Mouse (Mus musculus) Patski (cell line): ENCODE results near the gene Glipr2. TPM values are rescaled to one million over a fixed set of nuclear protein-coding genes. Genes with fewer than 3 reads are reported as not detected.

Source experiments
- ATAC-seq: fragments of 100-300 bp; one replicate; pipeline ENCODE4 v1.8.0; 2021
- CTCF ChIA-PET: fragments of 350-600 bp; sonication (Branson Sonifier 250); formaldehyde crosslinking; loops from one replicate; lab custom pipeline; 2022; ENCODE audit warnings: inconsistent platforms; lab: Charles Lee
- POLR2A ChIA-PET: fragments of 350-600 bp; sonication (Branson Sonifier 250); formaldehyde crosslinking; loops from one replicate; lab custom pipeline; 2022; ENCODE audit warnings: antibody characterized with exemption, inconsistent platforms; lab: Charles Lee
- DNase-seq: peaks from one replicate; pipeline ENCODE4 v3.0.0-alpha.2; 2011; ENCODE audit warnings: low read depth, low spot score
- H3K27me3 ChIP-seq: fragments of 371-371 bp; one replicate; pipeline ENCODE4 v1.5.1; 2021
- CTCF ChIP-seq: fragments of 100-300 bp; IDR thresholded peaks from one replicate; pipeline ENCODE4 v1.5.1; 2021
- in situ Hi-C: fragments of 300-500 bp; cut with MboI; formaldehyde crosslinking; loops from 3 replicates; pipeline ENCODE4 v1.11.1; 2018; ENCODE audit warnings: low pct_unique_long_range_greater_than_20kb, mixed read lengths
- polyA plus RNA-seq: library from polyadenylated mRNA; unstranded; gene quantifications from one replicate; pipeline ENCODE4 v1.2.3, GENCODE M21; 2021

Glipr2 gene
- polyA plus RNA-seq, 1 experiment from 2014 or later = 58.5 TPM

DNA sequence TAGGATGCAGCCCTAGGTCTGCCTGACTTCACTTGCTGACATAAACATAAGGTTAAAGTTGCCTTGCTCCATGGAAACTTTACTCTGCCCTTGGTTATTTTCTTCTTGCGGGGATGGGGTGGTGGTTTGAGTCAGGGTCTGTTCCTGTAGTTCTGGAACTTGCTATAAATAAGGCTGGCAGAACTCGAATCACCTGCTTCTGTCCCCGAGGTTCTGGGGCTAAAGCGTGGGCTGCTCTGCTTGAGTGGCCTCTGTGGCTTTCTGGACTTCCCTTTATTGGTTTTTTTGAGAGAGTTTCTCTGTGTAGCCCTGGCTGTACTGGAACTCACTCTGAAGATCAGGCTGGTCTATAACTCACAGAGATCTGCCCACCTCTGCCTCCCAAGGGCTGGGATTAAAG lies 58.9 kb downstream of the Glipr2 start:
- in situ Hi-C loops = no loop called here
- no peaks in the 10 kb centered on the region for H3K27me3 ChIP-seq
- POLR2A ChIA-PET = no interaction called here
- CTCF ChIA-PET = interaction anchor here (0.8 kb wide), 1 partner anchor 10 kb away, joined by 3 read pairs; no protein-coding TSS in a partner anchor
- no peak for ATAC-seq
- TF ChIP-seq CTCF = no peak
- DNase-seq = no peak

DNA sequence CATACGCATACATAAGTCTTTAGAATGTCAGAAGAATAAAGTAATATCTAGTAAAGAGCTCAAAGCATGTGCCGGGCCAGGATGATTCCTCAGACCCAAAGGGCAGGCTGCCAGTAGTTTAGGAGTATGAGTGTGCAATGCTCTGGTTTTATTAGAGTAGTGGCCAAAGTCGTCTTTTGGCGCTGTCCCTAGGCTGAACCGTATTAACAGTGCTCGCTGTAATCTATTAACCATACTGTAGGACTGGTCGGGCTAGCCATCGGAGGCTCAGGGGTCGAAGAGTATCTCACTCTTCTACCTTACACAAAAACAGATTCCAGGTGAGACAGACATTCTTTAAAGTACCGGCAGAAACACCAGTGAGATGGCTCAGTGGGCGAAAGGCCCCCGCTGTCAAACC lies 59.6 kb downstream of the Glipr2 start:
- CTCF ChIA-PET = interaction anchor here (0.8 kb wide), 1 partner anchor 9 kb away, joined by 3 read pairs; no protein-coding TSS in a partner anchor
- DNase-seq (no peak), ATAC-seq (no peak)
- H3K27me3 ChIP-seq = no peaks in the 10 kb centered on the region
- POLR2A ChIA-PET = no interaction called here
- no peak for TF ChIP-seq CTCF
- in situ Hi-C loops = no loop called here

DNA sequence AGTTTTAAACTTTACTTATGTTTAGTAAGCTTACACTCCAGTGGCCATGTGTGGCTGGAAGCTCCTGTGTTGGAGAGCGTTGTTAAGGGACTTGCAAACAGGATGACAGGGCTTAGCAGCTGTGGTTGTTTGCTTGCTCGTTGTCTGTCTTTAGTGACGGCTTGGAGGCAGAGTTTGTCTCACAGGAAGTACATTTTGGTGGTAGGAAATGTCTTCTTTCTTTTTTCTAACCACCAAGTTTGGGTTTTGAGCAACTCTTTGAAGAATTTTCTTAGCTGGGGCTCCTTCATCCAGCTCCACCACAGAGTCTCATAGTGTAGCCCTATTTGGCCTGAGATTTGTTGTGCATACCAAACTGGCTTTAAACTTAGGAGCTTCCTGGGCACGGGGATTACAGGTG lies 65.1 kb downstream of the Glipr2 start:
- in situ Hi-C loops = no loop called here

DNA sequence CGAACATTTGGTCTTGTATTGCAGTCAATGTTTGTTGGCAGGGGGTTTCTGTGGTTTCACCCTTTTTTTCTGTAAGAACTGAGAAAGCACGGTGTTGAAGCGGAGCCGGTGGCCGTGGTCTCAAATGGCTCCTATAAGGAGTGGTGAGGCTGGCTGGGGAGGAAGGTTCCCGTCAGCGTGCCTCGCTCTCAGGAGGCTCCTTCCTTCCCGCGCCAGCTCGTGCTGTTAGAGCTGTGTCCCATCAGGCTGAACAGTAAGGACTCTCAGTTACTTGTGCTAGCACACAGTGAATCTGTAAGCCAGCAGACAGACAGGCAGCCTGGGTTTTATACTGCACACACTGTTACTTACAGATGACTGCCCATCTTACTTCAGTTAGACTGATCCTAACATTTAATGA lies 65.6 kb downstream of the Glipr2 start:
- DNase-seq (no peak), ATAC-seq (no peak)
- ChIA-PET POLR2A (interaction anchor here (0.6 kb wide), 1 partner anchor 30 kb away, joined by 3 read pairs; no protein-coding TSS in a partner anchor), CTCF (interaction anchor here (0.8 kb wide), 1 partner anchor 9 kb away, joined by 3 read pairs; no protein-coding TSS in a partner anchor)
- no peak for TF ChIP-seq CTCF
- in situ Hi-C loops = no loop called here
- no peaks in the 10 kb centered on the region for H3K27me3 ChIP-seq

More for the DNA sequence above, 65.1 kb downstream of the Glipr2 start:
- DNase-seq = no peak
- ATAC-seq = no peak
- TF ChIP-seq CTCF = no peak
- ChIA-PET POLR2A (interaction anchor here (0.6 kb wide), 1 partner anchor 30 kb away, joined by 3 read pairs; no protein-coding TSS in a partner anchor), CTCF (interaction anchor here (0.8 kb wide), 1 partner anchor 8 kb away, joined by 3 read pairs; no protein-coding TSS in a partner anchor)
- no peaks in the 10 kb centered on the region for H3K27me3 ChIP-seq

DNA sequence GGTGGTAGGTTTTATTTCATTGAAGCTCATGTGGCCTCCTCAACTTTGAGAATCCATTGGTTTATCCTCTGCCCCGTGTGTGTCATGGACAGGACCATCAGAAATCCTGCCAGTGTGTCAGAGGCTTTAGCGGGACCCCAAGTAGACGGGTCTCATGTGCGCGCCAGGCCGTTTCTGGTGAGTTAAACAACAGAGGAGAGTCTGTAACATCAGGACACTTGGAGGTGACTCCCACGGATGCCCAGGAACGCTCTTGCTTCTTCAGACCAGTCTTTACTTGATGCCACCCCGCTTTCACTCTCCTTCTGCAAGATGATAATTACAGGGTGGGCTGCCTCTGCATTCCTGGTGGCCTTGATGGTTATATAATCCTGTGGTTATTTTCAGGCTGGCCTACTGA lies 66.5 kb downstream of the Glipr2 start:
- DNase-seq (no peak), ATAC-seq (no peak)
- no peak for TF ChIP-seq CTCF
- no peaks in the 10 kb centered on the region for H3K27me3 ChIP-seq
- in situ Hi-C loops = no loop called here
- ChIA-PET CTCF (no interaction called here), POLR2A (no interaction called here)

DNA sequence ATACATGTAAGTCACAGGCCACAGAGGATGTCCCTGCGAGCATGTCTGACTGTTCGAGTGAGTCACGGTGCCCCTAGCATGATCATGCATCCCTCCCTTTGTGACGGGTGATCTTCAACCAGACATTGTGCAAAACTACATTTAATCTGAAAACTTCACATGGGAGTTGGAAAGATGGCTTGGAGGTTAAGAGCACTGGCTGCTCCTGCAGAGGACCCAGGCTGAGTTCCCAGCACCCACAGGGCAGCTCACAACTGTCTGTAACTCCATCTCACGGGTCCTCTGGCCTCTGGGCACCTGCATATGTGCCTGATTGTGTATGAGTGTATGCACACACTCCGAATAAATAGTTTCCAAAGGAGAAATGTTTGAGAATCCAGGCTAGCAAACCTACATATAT lies 67.0 kb downstream of the Glipr2 start:
- no peak for DNase-seq
- no peak for ATAC-seq
- ChIA-PET POLR2A (no interaction called here), CTCF (no interaction called here)
- H3K27me3 ChIP-seq = no peaks in the 10 kb centered on the region
- in situ Hi-C loops = no loop called here
- no peak for TF ChIP-seq CTCF

DNA sequence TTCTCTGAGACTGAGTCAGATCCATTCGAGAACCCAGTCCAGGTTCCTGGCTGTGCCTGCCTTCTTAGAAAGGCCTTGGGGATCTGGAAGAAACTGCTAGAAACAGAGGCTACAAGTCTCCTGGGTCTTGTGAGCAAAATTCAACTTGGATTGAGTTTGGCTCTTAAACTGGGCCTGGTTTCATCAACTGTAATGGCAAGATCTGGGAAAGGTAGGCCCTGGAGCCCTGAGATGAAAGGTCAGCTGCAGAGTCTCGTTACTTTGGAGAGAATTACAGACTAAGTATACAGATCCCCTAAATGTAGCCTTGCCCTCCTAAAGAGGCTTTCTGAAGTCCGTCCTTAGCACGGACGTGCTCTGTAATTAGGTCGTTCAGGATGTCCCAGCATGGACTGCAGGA lies 68.4 kb downstream of the Glipr2 start:
- POLR2A ChIA-PET = interaction anchor here (0.6 kb wide), 1 partner anchor 12 kb away, joined by 3 read pairs; no protein-coding TSS in a partner anchor
- ATAC-seq (no peak), DNase-seq (no peak)
- CTCF ChIA-PET = interaction anchor here (0.8 to 1.5 kb wide), 3 partner anchors 9 to 104 kb away, joined by 3 to 6 read pairs (median 3); no protein-coding TSS in a partner anchor
- TF ChIP-seq CTCF = no peak
- H3K27me3 ChIP-seq = no peaks in the 10 kb centered on the region
- in situ Hi-C loops = no loop called here

Other genes starting within 250 kb of the Glipr2 start
- gene Olfr71, start 247.1 kb upstream of the Glipr2 start, polyA plus RNA-seq = not detected
- 0.50 TPM for gene Hrct1, start 230.2 kb upstream of the Glipr2 start, polyA plus RNA-seq
- 0.12 TPM for gene Spaar, start 227.4 kb upstream of the Glipr2 start, polyA plus RNA-seq
- not detected for gene Olfr159, start 186.4 kb upstream of the Glipr2 start, polyA plus RNA-seq
- gene Olfr156, start 133.5 kb upstream of the Glipr2 start, polyA plus RNA-seq = not detected
- gene Olfr157, start 117.2 kb upstream of the Glipr2 start, polyA plus RNA-seq = not detected
- gene Olfr155, start 105.8 kb upstream of the Glipr2 start, polyA plus RNA-seq = not detected
- 3.5 TPM for gene Reck, start 81.9 kb upstream of the Glipr2 start, polyA plus RNA-seq
- 1.2 TPM for gene Ccin, start 26.1 kb downstream of the Glipr2 start, polyA plus RNA-seq
- gene Clta, start 47.1 kb downstream of the Glipr2 start, polyA plus RNA-seq = 363 TPM
- 16.8 TPM for gene Gne, start 126.8 kb downstream of the Glipr2 start, polyA plus RNA-seq